Mouse (Mus musculus) limb, embryonic 11.5 days (tissue): ENCODE results near the gene Nrxn2. TPM values are rescaled to one million over a fixed set of nuclear protein-coding genes. Genes with fewer than 3 reads are reported as not detected.

Experiments used
- ATAC-seq: fragments of 200-750 bp; cut with Nextera tagmentation; 2 replicates; pipeline ENCODE4 v1.8.0; 2017; ENCODE audit warnings: low read depth; ENCODE audit not compliant: insufficient number of reproducible peaks, low FRiP score, low TSS enrichment
- DNase-seq: peaks from one replicate; pipeline ENCODE4 v3.0.0-alpha.2; 2015; ENCODE audit warnings: low spot score
- H3K27ac ChIP-seq: fragments of 300-500 bp; sonication (generic); replicated peaks from 2 replicates; pipeline ENCODE4 v1.5.1; 2014; ENCODE audit warnings: low read depth, mild to moderate bottlenecking, low read length
- H3K27me3 ChIP-seq: fragments of 300-500 bp; sonication (generic); 2 replicates; pipeline ENCODE4 v1.6.1; 2014; ENCODE audit warnings: mild to moderate bottlenecking, low read length, mixed read lengths; ENCODE audit not compliant: control insufficient read depth, insufficient read depth
- H3K36me3 ChIP-seq: fragments of 300-500 bp; sonication (generic); 2 replicates; pipeline ENCODE4 v1.6.1; 2014; ENCODE audit warnings: mild to moderate bottlenecking, low read length, moderate library complexity, mixed read lengths; ENCODE audit not compliant: control insufficient read depth, insufficient read depth
- H3K4me1 ChIP-seq: fragments of 300-500 bp; sonication (generic); 2 replicates; pipeline ENCODE4 v1.6.1; 2014; ENCODE audit warnings: low read length, mixed read lengths; ENCODE audit not compliant: control insufficient read depth, insufficient read depth
- H3K4me2 ChIP-seq: fragments of 300-500 bp; sonication (generic); 2 replicates; pipeline ENCODE4 v1.6.1; 2014; ENCODE audit warnings: low read depth, mild to moderate bottlenecking, moderate library complexity; ENCODE audit not compliant: severe bottlenecking
- H3K4me3 ChIP-seq: fragments of 300-500 bp; sonication (generic); 2 replicates; pipeline ENCODE4 v1.5.1; 2014; ENCODE audit warnings: low read depth, low read length
- H3K9ac ChIP-seq: fragments of 300-500 bp; sonication (generic); 2 replicates; pipeline ENCODE4 v1.6.1; 2014; ENCODE audit warnings: mild to moderate bottlenecking, low read length
- H3K9me3 ChIP-seq: fragments of 300-500 bp; sonication (generic); 2 replicates; pipeline ENCODE4 v1.6.1; 2016; ENCODE audit warnings: low read length; ENCODE audit not compliant: control insufficient read depth
- WGBS: fragments of 180-500 bp; shearing (Covaris S2); extraction: QIAGEN DNeasy Blood & Tissue Kit; methylation state at CpG from one replicate; pipeline ENCODE4 v1.1.7; 2014; 5-methylcytosine and 5-hydroxymethylcytosine counted together
- polyA plus RNA-seq: library from polyadenylated mRNA; unstranded; fragments of >200 nt; fragmentation: Nextera tagmentation; extraction: Ambion mirVana; gene quantifications from 2 replicates; pipeline ENCODE4 v1.2.1, GENCODE M21; 2014

Nrxn2 gene
- polyA plus RNA-seq, 1 experiment from 2014 or later, result 1.1 TPM

- H3K4me2 ChIP-seq, result no peak overlapping the region
- DNase-seq (no peak), ATAC-seq (no peak)
- no peak overlapping the region for H3K9ac ChIP-seq
- no peaks in the 10 kb centered on the region for H3K36me3 ChIP-seq
- H3K27ac ChIP-seq, result no peak overlapping the region
- H3K27me3 ChIP-seq, result peaks cover 30% of the 10 kb centered on the region
- no peak overlapping the region for H3K4me3 ChIP-seq
- H3K9me3 ChIP-seq, result no peaks in the 10 kb centered on the region
- H3K4me1 ChIP-seq, result 0 out of 2 replicates have a peak, but pooled peaks cover 2% of the 10 kb centered on the region
- 65% methylated on average over 2 of the region's 2 CpGs for WGBS
Observed at GRCm38 (mm10) chr19:6510546-6510945, 92.0 kb downstream of the Nrxn2 start.

DNA sequence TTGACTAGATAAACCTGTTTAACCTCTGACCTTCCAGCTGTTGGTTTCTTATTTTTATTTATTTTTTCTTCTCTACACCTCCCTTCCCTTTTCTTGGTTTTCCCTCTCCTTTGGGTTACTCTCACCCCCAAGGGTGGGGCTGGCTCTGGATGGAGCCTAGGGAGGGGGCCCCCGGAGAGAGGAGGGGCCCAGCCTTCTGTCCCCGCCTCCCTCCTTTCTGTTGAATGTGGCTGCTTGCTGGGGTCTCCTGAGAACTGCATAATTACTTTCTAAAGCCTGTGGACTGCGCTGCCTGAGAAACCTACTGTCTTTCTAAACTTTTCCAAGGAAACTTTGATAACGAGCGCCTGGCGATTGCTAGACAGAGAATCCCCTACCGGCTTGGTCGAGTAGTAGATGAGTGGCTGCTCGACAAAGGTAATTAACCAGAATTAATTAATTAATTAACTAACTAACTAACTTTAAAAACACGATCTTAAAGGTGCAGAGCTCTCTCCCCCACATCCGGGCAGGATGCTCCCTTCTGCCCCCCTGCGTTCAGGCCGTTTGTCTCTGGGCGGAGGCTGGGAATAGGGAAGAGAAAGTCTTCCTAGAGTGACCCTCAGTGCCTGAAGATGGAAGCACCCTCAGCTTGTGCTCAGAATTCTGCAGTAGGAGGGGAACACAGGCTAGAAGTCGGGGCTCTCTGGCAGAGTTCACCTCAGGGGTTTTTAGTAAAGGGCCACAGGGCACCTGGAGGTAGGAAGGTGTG lies 95.0 kb downstream of the Nrxn2 start:
- Histone ChIP-seq H3K4me3 (no peak overlapping the region), H3K27ac (no peak overlapping the region), H3K9me3 (no peaks in the 10 kb centered on the region), H3K27me3 (peaks cover 20% of the 10 kb centered on the region), H3K4me1 (0 out of 2 replicates have a peak, but pooled peaks cover 2% of the 10 kb centered on the region), H3K9ac (no peak overlapping the region), H3K4me2 (no peak overlapping the region), H3K36me3 (no peaks in the 10 kb centered on the region)
- ATAC-seq, result no peak
- WGBS, result 4% methylated on average over 15 of the region's 15 CpGs
- no peak for DNase-seq

GRCm38 (mm10) chr19:6514940-6515339 lies 96.4 kb downstream of the Nrxn2 start:
- H3K9ac ChIP-seq, result no peak overlapping the region
- WGBS, result 54% methylated on average over 6 of the region's 6 CpGs
- H3K4me1 ChIP-seq, result 0 out of 2 replicates have a peak, but pooled peaks cover 2% of the 10 kb centered on the region
- no peaks in the 10 kb centered on the region for H3K36me3 ChIP-seq
- no peak overlapping the region for H3K27ac ChIP-seq
- peaks cover 20% of the 10 kb centered on the region for H3K27me3 ChIP-seq
- H3K9me3 ChIP-seq, result no peaks in the 10 kb centered on the region
- no peak overlapping the region for H3K4me2 ChIP-seq
- DNase-seq, result no peak
- ATAC-seq, result no peak
- no peak overlapping the region for H3K4me3 ChIP-seq

GRCm38 (mm10) chr19:6515448-6515847 lies 96.9 kb downstream of the Nrxn2 start:
- H3K9ac ChIP-seq, result no peak overlapping the region
- ATAC-seq (no peak), DNase-seq (no peak)
- H3K9me3 ChIP-seq, result no peaks in the 10 kb centered on the region
- WGBS, result 55% methylated on average over 5 of the region's 5 CpGs
- no peak overlapping the region for H3K4me3 ChIP-seq
- no peak overlapping the region for H3K27ac ChIP-seq
- H3K36me3 ChIP-seq, result no peaks in the 10 kb centered on the region
- H3K4me1 ChIP-seq, result 0 out of 2 replicates have a peak, but pooled peaks cover 2% of the 10 kb centered on the region
- no peak overlapping the region for H3K4me2 ChIP-seq
- peaks cover 23% of the 10 kb centered on the region for H3K27me3 ChIP-seq

GRCm38 (mm10) chr19:6516153-6516552 lies 97.6 kb downstream of the Nrxn2 start:
- DNase-seq, result no peak
- H3K9me3 ChIP-seq, result no peaks in the 10 kb centered on the region
- peaks cover 23% of the 10 kb centered on the region for H3K27me3 ChIP-seq
- no peak for ATAC-seq
- no peak overlapping the region for H3K4me3 ChIP-seq
- H3K27ac ChIP-seq, result no peak overlapping the region
- no peak overlapping the region for H3K9ac ChIP-seq
- 0 out of 2 replicates have a peak, but pooled peaks cover 2% of the 10 kb centered on the region for H3K4me1 ChIP-seq
- WGBS, result 63% methylated on average over 8 of the region's 8 CpGs
- no peak overlapping the region for H3K4me2 ChIP-seq
- H3K36me3 ChIP-seq, result no peaks in the 10 kb centered on the region

- Histone ChIP-seq H3K27me3 (peaks cover 7% of the 10 kb centered on the region), H3K27ac (no peak overlapping the region), H3K4me1 (no peaks in the 10 kb centered on the region), H3K9ac (no peak overlapping the region), H3K36me3 (no peaks in the 10 kb centered on the region), H3K9me3 (no peaks in the 10 kb centered on the region), H3K4me2 (no peak overlapping the region), H3K4me3 (no peak overlapping the region)
- DNase-seq, result no peak
- whole genome bisulfite sequencing, result 62% methylated on average over 5 of the region's 5 CpGs
- no peak for ATAC-seq
Observed at GRCm38 (mm10) chr19:6518601-6519000, 100.1 kb downstream of the Nrxn2 start.

- H3K4me3 ChIP-seq, result no peak overlapping the region
- DNase-seq, result no peak
Observed at GRCm38 (mm10) chr19:6519483-6519882, 101.0 kb downstream of the Nrxn2 start.

DNA sequence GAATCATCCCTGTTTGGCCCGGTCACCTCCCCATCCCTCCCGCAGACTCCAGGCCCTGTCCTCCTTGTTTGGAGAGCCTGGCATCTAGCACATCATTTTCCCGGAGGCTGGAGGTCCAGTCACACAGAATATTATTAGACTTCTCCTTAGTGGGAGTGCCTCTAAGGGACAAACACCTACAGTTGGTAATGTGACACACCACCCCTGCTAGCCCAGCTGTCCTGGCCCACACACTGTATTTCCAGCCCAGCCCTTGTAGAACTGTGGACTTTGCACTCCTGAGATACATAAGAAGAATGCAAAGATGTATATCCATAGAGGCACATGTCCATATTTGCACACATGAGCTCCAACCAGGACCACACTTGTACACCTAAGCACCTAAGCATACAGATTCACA lies 103.1 kb downstream of the Nrxn2 start:
- WGBS, result 73% methylated on average over 3 of the region's 3 CpGs
- DNase-seq, result no peak
- Histone ChIP-seq H3K27me3 (0 out of 2 replicates have a peak, but pooled peaks cover 2% of the 10 kb centered on the region), H3K27ac (no peak overlapping the region), H3K36me3 (no peaks in the 10 kb centered on the region), H3K4me3 (no peak overlapping the region), H3K4me2 (no peak overlapping the region), H3K4me1 (no peaks in the 10 kb centered on the region), H3K9me3 (no peaks in the 10 kb centered on the region), H3K9ac (no peak overlapping the region)
- ATAC-seq, result no peak

More at GRCm38 (mm10) chr19:6519483-6519882, 101.0 kb downstream of the Nrxn2 start:
- no peak overlapping the region for H3K4me2 ChIP-seq
- 67% methylated on average over 2 of the region's 2 CpGs for WGBS
- 0 out of 2 replicates have a peak, but pooled peaks cover 2% of the 10 kb centered on the region for H3K27me3 ChIP-seq
- H3K9me3 ChIP-seq, result no peaks in the 10 kb centered on the region
- ATAC-seq, result no peak
- no peaks in the 10 kb centered on the region for H3K36me3 ChIP-seq
- no peak overlapping the region for H3K27ac ChIP-seq
- H3K4me1 ChIP-seq, result no peaks in the 10 kb centered on the region
- H3K9ac ChIP-seq, result no peak overlapping the region
